Mouse (Mus musculus): Measurements from ENCODE around the gene Btf3. TPM values are rescaled to one million over a fixed set of nuclear protein-coding genes. Genes with fewer than 3 reads are reported as not detected.

Btf3 gene
- 959 and 1,109 TPM in 2 replicates for total RNA-seq (2014; fragmentation: Nextera tagmentation)
- total RNA-seq (2017): 1,746 and 2,150 TPM in 2 replicates

DNA sequence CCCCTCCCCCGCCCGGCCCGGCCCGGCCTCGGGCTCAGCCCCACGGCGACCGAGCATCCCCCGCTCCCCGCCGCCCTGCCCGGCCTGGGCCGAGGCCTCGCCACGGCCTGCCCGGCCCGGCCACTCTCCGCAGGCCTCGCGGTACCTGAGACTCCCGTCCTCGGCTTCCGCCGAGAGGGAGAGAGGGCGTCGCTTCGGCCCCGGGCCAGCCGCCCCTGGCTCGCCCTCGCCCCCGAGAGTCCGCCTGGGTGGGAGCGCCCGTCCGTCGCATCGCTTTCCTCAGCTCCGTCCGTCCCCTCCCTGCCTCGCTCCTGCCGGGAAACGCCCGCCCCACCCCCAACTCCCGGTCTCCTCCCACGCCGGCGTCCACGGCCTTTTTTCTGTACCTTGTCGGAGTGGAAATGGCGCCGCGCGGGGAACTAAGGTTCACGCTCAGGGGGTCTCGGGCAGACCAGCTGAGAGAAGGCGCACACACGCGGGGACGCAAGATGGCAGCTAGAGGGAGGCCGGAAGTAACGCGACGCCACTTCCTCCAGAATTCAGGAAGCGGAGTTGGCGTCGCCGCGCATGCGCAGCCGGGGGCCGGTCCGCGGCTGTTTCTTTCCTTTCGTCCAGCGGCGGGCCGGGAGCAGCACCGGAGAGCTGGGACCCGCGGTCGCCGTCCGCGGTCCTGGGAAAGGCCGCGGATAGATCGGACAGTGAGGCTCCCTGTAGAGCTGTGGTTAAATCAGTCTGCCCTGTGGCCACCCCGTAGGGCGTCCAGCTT, at the start of gene Btf3:
Btf3 (minus strand) TSS at position 527 of the 766 bp plus-strand sequence.
- peak; percentile 90 for ATAC-seq (replicated peaks; ENCODE audit: poor library complexity, severe bottlenecking)

- peak; percentile 14 for ATAC-seq (replicated peaks; ENCODE audit: poor library complexity, severe bottlenecking)
These were observed 49.1 kb upstream of the Btf3 start for GRCm38 (mm10) chr13:98365766-98366421.

DNA sequence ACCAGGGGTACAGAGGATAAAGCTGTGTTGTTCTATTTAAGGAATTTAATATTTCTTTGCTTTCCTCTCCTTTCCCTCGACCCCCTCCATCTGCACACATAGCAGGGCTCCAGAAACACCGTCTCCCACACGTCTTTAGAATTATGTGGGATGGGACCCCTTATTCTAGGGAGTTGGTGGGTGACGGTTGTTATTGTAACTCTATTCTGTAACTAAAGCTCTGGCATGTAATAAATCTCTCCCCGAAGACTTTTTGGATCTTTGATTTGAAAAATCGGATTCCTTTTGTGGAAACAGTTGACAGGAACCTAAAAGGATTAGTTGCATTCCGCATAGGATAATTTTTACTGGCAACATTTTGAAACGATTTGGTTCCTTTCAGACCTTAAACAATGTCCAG, 48.3 kb upstream of the Btf3 start:
- ATAC-seq (replicated peaks; ENCODE audit: poor library complexity, severe bottlenecking): no peak

- ATAC-seq (replicated peaks; ENCODE audit: poor library complexity, severe bottlenecking): no peak
These were observed 46.2 kb upstream of the Btf3 start for GRCm38 (mm10) chr13:98363046-98363445.

GRCm38 (mm10) chr13:98361161-98361560, 44.4 kb upstream of the Btf3 start:
- ATAC-seq (replicated peaks; ENCODE audit: poor library complexity, severe bottlenecking): no peak

GRCm38 (mm10) chr13:98360391-98360790, 43.6 kb upstream of the Btf3 start:
- no peak for ATAC-seq (replicated peaks; ENCODE audit: poor library complexity, severe bottlenecking)

- ATAC-seq (replicated peaks; ENCODE audit: poor library complexity, severe bottlenecking): no peak
These were observed 42.5 kb upstream of the Btf3 start for GRCm38 (mm10) chr13:98359337-98359736.

- no peak for ATAC-seq (replicated peaks; ENCODE audit: poor library complexity, severe bottlenecking)
These were observed 41.8 kb upstream of the Btf3 start for GRCm38 (mm10) chr13:98358424-98359181.

DNA sequence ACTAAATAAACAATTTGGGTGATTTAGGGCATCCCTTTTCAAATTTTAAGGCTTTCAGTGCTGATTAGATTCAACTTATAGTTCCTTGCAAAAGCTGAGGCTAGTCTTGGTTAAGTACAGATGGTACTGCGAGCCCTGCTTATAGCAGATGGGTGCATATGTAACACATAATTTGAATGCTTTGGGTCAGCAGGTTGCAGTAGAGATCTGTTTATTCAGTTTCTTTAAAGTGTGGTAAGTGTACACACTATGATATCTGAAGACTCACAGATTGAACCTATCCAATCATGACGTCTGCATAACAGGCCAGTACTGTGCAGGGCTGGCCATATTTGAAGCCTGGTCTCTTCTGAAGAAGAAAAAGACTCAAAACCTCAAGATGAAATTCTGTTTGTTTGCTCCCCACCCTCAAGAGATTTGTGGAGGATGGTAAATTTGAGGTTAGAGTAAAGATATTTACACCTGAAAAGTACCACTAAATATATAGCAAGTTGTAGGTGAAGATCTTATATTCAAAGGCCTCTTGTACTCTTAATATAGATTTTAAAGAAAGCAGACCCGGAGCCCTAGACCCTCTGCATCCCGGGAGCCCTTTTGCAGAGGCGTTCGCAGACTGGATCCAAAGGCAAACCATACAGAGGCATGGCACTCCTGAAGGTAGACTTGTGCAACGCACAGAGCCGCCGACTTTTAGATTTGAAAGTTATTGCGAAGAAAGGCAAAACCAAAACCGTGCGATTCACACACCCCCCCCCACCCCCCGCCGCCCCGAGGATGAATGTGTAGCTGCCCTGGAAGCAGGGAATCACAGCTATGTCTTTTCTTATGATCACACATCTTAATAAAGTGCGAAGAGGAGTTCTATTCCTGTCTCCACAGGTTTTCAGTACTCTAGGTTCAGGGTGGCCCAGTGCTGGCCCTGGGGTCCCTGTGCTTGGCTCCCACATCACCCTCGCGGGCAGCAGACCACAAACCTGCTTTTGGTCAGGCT, 40.9 kb upstream of the Btf3 start:
- ATAC-seq (replicated peaks; ENCODE audit: poor library complexity, severe bottlenecking): no peak

DNA sequence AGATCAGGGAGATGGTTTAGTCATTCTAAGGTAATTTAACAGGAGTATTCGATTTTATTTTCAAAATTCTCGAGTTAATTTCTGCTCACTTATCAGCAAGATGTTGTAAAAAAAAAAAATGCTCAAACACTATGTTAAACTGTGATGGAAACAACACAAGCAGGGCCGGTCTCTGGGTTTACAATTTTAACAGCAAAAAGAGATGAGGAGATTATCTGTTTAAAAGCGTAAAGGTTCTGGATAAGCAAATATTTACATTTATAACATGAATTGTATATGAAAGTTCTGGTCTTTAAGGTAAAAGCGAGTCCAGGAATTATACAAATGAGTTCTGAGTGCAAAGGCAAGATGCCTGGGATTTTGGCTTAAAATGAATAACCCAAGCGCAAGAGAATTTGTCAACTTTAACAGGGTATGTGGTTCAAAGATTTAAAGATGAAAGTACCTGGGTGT, 40.2 kb upstream of the Btf3 start:
- no peak for ATAC-seq (replicated peaks; ENCODE audit: poor library complexity, severe bottlenecking)

DNA sequence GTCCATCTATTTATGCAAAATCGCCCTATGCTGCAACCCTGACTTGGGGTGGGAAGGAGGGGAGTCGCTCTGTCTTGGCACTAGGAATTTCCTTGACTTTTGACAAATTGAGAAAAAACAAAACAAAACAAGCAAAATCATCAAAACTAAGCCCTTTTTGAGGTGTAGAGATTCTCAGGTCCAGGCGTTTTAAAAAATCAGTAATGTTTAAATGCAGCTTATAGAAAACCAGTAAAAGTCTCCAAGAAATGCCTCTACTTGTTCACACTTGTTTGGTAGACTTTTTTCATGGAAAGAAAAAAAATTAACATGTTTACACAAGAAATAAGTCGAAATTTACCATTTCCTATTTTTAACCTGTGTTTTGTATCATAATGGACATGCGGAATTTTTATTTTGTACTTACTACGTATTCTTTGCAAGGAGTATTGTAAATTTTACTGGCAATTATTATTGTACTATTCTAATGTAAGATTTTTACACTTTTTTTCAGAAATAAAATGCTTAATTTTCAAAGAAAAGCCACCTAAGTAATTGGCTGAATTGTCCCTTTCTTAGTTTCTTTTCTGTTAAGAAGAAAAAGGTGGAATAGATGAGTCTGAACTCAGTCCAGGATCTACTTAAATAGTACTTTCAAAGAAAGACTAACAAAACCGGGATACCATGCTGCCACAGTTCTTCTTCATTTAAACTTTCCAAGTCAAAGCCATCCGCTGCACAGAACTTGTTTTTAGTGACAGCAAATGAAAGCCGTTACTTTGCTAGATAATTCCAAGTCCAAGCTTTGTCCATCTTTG, 39.6 kb upstream of the Btf3 start:
- no peak for ATAC-seq (replicated peaks; ENCODE audit: poor library complexity, severe bottlenecking)

- no peak for ATAC-seq (replicated peaks; ENCODE audit: poor library complexity, severe bottlenecking)
These were observed 38.8 kb upstream of the Btf3 start for GRCm38 (mm10) chr13:98355559-98356111.

- ATAC-seq (replicated peaks; ENCODE audit: poor library complexity, severe bottlenecking): no peak
These were observed 38.2 kb upstream of the Btf3 start for GRCm38 (mm10) chr13:98354871-98355558.

DNA sequence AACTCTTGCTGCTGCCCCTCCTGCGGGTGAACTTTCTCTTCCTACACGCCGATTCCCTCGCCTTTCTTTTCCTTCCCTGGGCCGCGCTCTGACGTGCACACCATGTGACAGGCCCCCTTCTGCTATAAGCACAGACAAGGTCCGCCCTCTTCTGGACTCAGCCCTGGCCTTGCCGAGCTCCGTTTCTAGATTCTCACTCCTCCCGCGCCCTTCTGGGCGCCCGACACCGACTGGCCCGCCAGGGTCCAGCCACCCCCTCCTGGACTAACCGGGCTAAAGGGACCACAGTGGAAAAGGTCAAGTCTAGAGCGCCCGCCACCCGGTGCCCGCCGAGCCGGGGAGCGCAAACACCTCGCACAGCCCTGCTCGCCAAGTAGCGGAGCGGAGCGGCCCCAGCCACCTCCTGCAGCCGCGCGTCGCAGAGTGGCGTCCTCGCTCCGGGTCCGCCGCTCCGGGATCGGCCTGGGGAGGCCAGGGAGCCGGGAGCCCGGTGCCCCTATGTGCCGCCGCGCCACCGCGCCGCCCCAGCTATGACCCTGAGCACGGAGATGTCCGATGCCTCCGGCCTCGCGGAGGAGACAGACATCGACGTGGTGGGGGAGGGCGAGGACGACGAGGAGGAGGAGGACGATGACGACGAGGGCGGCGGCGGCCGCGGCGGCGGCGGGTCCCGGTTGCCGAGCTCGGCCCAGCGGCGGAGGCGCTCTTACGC, 37.4 kb upstream of the Btf3 start, which contains the start of gene Foxd1:
Foxd1 (plus strand) TSS at position 153 of the 712 bp plus-strand sequence.
- ATAC-seq (replicated peaks; ENCODE audit: poor library complexity, severe bottlenecking): peak; percentile 69

DNA sequence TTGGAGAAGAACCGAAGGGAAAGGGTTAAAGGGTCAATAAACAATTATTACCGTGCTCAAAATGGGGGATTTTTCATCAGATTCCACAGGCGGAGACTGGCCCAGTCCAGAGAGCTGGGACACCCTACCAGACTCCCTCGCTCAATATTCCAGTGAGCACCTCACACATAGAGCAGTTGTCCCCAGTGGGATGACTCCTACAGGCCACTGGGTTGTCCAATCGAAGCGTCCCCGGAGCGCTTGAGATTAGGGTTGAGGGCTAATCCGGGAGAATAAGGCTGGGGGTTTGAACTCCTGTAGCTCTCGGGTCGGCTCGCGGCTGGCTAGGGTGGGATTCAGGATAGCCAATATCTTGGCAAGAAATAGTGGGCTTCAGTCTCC, 36.9 kb upstream of the Btf3 start:
- no peak for ATAC-seq (replicated peaks; ENCODE audit: poor library complexity, severe bottlenecking)

DNA sequence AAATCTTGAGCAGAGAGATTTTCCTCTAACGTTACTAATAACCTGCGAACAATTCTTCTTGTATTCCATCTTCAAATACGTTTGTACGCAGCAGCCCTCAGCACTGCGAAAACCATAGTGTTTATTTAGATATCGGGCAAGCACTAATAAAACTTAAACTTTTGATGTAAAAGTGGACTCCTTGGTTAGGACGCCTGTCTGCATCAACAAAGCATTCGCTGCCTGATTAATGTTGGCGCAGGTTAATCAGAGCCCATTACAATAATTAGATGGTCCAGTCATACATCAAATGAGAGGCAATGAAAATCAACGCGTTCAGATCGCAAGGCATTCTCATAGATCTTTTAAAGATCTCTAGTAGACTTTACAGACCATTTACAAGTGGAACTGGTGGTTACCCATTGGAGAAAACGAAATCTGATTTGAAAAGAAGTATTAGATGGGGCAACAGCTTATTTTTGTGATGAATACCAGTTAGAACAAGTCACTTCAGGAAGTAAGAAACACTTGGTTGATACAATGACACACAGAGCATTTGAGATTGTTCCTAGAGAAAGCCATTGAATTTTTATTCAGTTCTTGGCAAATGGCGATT, 35.7 kb upstream of the Btf3 start:
- ATAC-seq (replicated peaks; ENCODE audit: poor library complexity, severe bottlenecking): no peak

DNA sequence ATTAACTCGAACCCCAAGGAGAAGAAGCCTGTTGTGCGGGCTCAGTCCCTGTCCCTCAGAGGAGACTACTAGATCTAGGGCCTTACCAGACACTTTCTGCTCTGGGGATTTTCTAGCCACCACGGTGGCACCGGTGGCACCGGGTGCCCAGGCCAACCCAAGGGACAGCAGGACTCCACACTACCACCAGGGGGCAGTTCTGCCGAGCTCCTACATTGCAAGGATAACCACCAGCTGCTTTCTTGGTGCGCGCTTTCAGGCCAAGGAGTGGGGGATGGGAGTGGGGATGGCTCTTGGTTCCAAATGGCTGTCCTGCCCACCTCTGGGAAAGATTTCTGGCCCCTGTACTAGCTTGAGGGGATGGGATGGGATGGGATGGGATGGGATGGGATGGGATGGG, 34.7 kb upstream of the Btf3 start:
- ATAC-seq (replicated peaks; ENCODE audit: poor library complexity, severe bottlenecking): peak; percentile 42

All from granulocyte monocyte progenitor cell, adult 5-6 weeks (primary cell).